In the genomic region with DNA sequence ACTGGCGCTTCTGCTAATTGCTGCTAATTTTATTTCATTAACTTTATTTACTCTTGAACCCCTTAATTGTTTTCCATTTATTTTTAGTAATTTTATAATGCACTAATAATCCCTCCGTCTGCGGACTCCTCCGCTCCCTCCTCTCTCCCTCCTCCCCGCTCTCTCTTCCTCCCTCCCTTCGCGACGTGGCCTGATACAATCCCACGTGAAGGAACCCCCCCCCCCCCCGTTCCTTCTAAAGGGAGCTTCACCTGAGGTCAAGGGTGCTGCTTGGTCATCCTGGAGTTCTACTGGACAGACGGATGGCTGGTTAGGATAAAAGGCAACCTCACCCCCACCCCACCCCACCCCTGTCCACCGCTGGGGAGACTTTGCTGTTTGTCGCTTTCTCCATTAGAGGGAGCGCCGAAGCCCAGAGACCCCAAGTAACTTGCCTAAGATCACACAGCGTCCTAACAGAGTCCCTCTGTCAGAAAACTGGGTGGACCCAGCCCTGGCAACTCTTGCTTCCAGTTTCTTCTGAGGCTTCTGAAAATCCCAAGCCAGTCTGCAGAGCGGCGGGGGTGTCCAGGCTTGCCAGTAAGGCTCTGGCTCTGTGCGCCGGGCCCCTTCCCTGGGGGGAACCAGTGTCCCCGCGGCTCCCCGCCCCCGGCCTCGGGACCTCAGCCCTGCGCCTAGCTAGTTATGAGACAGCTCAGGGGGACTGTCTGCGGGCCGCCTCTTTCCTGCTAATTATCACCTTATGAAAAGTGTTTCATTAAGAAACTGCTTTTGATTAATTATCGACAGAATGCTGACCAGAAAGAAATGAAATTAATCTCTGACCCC, we compare ENCODE assay signal across 11 mouse cellular contexts. TPM values are rescaled to one million over a fixed set of nuclear protein-coding genes. Genes with fewer than 3 reads are reported as not detected.
DNase-seq lines count a peak whose midpoint lies in the region; ATAC-seq and TF ChIP-seq lines count a peak whose summit lies in the region.
"Had no signal": no experiment of that assay in that cellular context is flagged by ENCODE, and none has a peak within 500 bp of the region (broad histone marks: within the 10 kb centered on the region; RNA-seq: fewer than 3 reads in every experiment).

No protein-coding gene starts in this region.

- H3K27me3 ChIP-seq in intestine, postnatal 0 days (replicated peaks; ENCODE audit: control insufficient read depth, insufficient read depth, low read length) = peaks cover 96% of the 10 kb centered on the region
- peaks cover 88% of the 10 kb centered on the region for H3K27me3 ChIP-seq in intestine, embryonic 16.5 days (replicated peaks; ENCODE audit: control insufficient read depth, insufficient read depth, low read length)
- H3K27me3 ChIP-seq in hindbrain, embryonic 11.5 days (ENCODE audit: control insufficient read depth, insufficient read depth, low read length) = peaks cover 84% of the 10 kb centered on the region
- H3K27me3 ChIP-seq in midbrain, embryonic 16.5 days (ENCODE audit: control insufficient read depth, insufficient read depth, low read depth, low read length) = peaks cover 23% of the 10 kb centered on the region

- DNase-seq in ZHBTc4 (ENCODE audit: low read depth, low spot score) = peak; percentile 67
- DNase-seq in hindbrain, embryonic 11.5 days (ENCODE audit: low spot score) = peak; percentile 55
- DNase-seq in MN1 (ENCODE audit: low spot score) = no peak
- DNase-seq in spleen, postnatal 36 days (ENCODE audit: low spot score in 2 of 2) = no peak
- DNase-seq: retina, postnatal 1 day had no signal

- TF ChIP-seq CTCF in intestine, postnatal 0 days (IDR thresholded peaks at IDR 0.05; ENCODE audit: low read depth) = 0 out of 2 replicates have a peak, but pooled peaks have one; percentile 4

- 4% methylated on average over 29 of the region's 29 CpGs for WGBS in intestine, postnatal 0 days
- 4% methylated on average over 29 of the region's 29 CpGs for WGBS in intestine, embryonic 16.5 days
- 1% methylated on average over 28 of the region's 29 CpGs for WGBS in hindbrain, embryonic 11.5 days
- 1% methylated on average over 29 of the region's 29 CpGs for WGBS in midbrain, embryonic 16.5 days

- H3K27ac ChIP-seq in intestine, postnatal 0 days (ENCODE audit: low read depth, low read length) = no peak overlapping the region
- H3K27ac ChIP-seq in intestine, embryonic 16.5 days (ENCODE audit: low read length) = no peak overlapping the region
- peak overlapping the region; percentile 31; the same call in 1 of the 2 replicates for H3K27ac ChIP-seq in hindbrain, embryonic 11.5 days (ENCODE audit: low read depth, low read length)
- peak overlapping the region; percentile 70 for H3K27ac ChIP-seq in midbrain, embryonic 16.5 days (ENCODE audit: low read length)
- H3K27ac ChIP-seq: embryonic facial prominence, embryonic 13.5 days; limb, embryonic 13.5 days had no signal

- H3K4me1 ChIP-seq in intestine, postnatal 0 days (replicated peaks; ENCODE audit: control insufficient read depth, insufficient read depth, low read length) = no peaks in the 10 kb centered on the region
- H3K4me1 ChIP-seq in intestine, embryonic 16.5 days (ENCODE audit: control insufficient read depth, insufficient read depth, low read length) = peaks cover 10% of the 10 kb centered on the region; the same call in 1 of the 2 replicates
- H3K4me1 ChIP-seq in hindbrain, embryonic 11.5 days (replicated peaks; ENCODE audit: control insufficient read depth, insufficient read depth, low read length) = peaks cover 16% of the 10 kb centered on the region
- peaks cover 23% of the 10 kb centered on the region for H3K4me1 ChIP-seq in midbrain, embryonic 16.5 days (ENCODE audit: control insufficient read depth, insufficient read depth, low read length)

- H3K4me3 ChIP-seq in intestine, postnatal 0 days (ENCODE audit: low read depth, low read length) = no peak overlapping the region
- no peak overlapping the region for H3K4me3 ChIP-seq in intestine, embryonic 16.5 days (ENCODE audit: low read length)
- H3K4me3 ChIP-seq in hindbrain, embryonic 11.5 days (ENCODE audit: low read depth, low read length) = no peak overlapping the region
- no peak overlapping the region for H3K4me3 ChIP-seq in midbrain, embryonic 16.5 days (ENCODE audit: low read depth, low read length)
- H3K4me3 ChIP-seq: embryonic facial prominence, embryonic 13.5 days; limb, embryonic 13.5 days had no signal

- H3K9ac ChIP-seq in intestine, postnatal 0 days (ENCODE audit: low read depth, low read length) = no peak overlapping the region
- no peak overlapping the region for H3K9ac ChIP-seq in intestine, embryonic 16.5 days (ENCODE audit: low read depth, low read length)
- H3K9ac ChIP-seq in hindbrain, embryonic 11.5 days (ENCODE audit: low read depth, low read length) = peak overlapping the region; percentile 15; the same call in 1 of the 2 replicates
- no peak overlapping the region for H3K9ac ChIP-seq in midbrain, embryonic 16.5 days (ENCODE audit: low read depth, low read length)
- H3K9ac ChIP-seq: embryonic facial prominence, embryonic 13.5 days; limb, embryonic 13.5 days had no signal

- H3K9me3 ChIP-seq in intestine, postnatal 0 days (ENCODE audit: control insufficient read depth) = no peaks in the 10 kb centered on the region
- H3K9me3 ChIP-seq in intestine, embryonic 16.5 days (ENCODE audit: control insufficient read depth, low read length) = no peaks in the 10 kb centered on the region
- no peaks in the 10 kb centered on the region for H3K9me3 ChIP-seq in hindbrain, embryonic 11.5 days (ENCODE audit: control insufficient read depth, low read length)
- no peaks in the 10 kb centered on the region for H3K9me3 ChIP-seq in midbrain, embryonic 16.5 days (replicated peaks; ENCODE audit: control insufficient read depth, low read length, poor library complexity, severe bottlenecking)
- H3K9me3 ChIP-seq: embryonic facial prominence, embryonic 13.5 days; limb, embryonic 13.5 days had no signal

- no peak for ATAC-seq in intestine, postnatal 0 days
- no peak for ATAC-seq in intestine, embryonic 16.5 days
- no peak for ATAC-seq in hindbrain, embryonic 11.5 days (ENCODE audit: low FRiP score)
- no peak for ATAC-seq in midbrain, embryonic 16.5 days

- no peak overlapping the region for H3K4me2 ChIP-seq in intestine, postnatal 0 days (replicated peaks; ENCODE audit: low read depth)
- H3K4me2 ChIP-seq in intestine, embryonic 16.5 days (ENCODE audit: low read depth, low read length) = no peak overlapping the region
- peak overlapping the region; percentile 22 for H3K4me2 ChIP-seq in hindbrain, embryonic 11.5 days (replicated peaks; ENCODE audit: low read depth, low read length)
- H3K4me2 ChIP-seq in midbrain, embryonic 16.5 days (ENCODE audit: low read length) = peak overlapping the region; percentile 35; the same call in 1 of the 2 replicates
- H3K4me2 ChIP-seq: embryonic facial prominence, embryonic 13.5 days; limb, embryonic 13.5 days had no signal

- H3K36me3 ChIP-seq in intestine, postnatal 0 days (ENCODE audit: control insufficient read depth, insufficient read depth) = no peaks in the 10 kb centered on the region
- no peaks in the 10 kb centered on the region for H3K36me3 ChIP-seq in intestine, embryonic 16.5 days (ENCODE audit: control insufficient read depth, insufficient read depth, low read length)
- no peaks in the 10 kb centered on the region for H3K36me3 ChIP-seq in hindbrain, embryonic 11.5 days (ENCODE audit: control insufficient read depth, insufficient read depth, low read length)
- no peaks in the 10 kb centered on the region for H3K36me3 ChIP-seq in midbrain, embryonic 16.5 days (ENCODE audit: control insufficient read depth, insufficient read depth, low read length)
- H3K36me3 ChIP-seq: embryonic facial prominence, embryonic 13.5 days; limb, embryonic 13.5 days had no signal

RNA-seq across cellular contexts. Expression of gene Uncx, which starts 10.4 kb away (rescaled TPM):
- polyA plus RNA-seq in intestine, postnatal 0 days (2015; fragmentation: Nextera tagmentation; extraction: Ambion mirVana) = not detected in 2 replicates
- not detected in 2 replicates for polyA plus RNA-seq in intestine, embryonic 16.5 days (2015; fragmentation: Nextera tagmentation; extraction: Ambion mirVana)
- 57.9 and 66.8 TPM in 2 replicates for polyA plus RNA-seq in hindbrain, embryonic 11.5 days (2014; fragmentation: Nextera tagmentation; extraction: Ambion mirVana)
- polyA plus RNA-seq in midbrain, embryonic 16.5 days (2015; fragmentation: Nextera tagmentation; extraction: Ambion mirVana) = 22.5 and 23.8 TPM in 2 replicates
- polyA plus RNA-seq: lung, embryonic 16.5 days had no signal

Comparison
In these comparisons a context has a peak if more than half of its experiments do, and no peak if none do; other contexts are left out.
1. H3K27ac ChIP-seq: peak in hindbrain, embryonic 11.5 days (single experiment) and midbrain, embryonic 16.5 days (single experiment); none in intestine, postnatal 0 days (single experiment) and intestine, embryonic 16.5 days (single experiment).
2. H3K4me2 ChIP-seq: peak in hindbrain, embryonic 11.5 days (single experiment) and midbrain, embryonic 16.5 days (single experiment); none in intestine, postnatal 0 days (single experiment) and intestine, embryonic 16.5 days (single experiment).
3. DNase-seq: peak in ZHBTc4 (single experiment) and hindbrain, embryonic 11.5 days (single experiment); none in MN1 (single experiment) and spleen, postnatal 36 days (0 of 2).
4. RNA of gene Uncx, which starts 10.4 kb away (polyA plus RNA-seq): 57.9 to 66.8 TPM in hindbrain, embryonic 11.5 days and 22.5 to 23.8 TPM in midbrain, embryonic 16.5 days; not detected in intestine, postnatal 0 days and not detected in intestine, embryonic 16.5 days; every median in the first group is over 10 times any median in the second.